Mouse (Mus musculus) forebrain, embryonic 16.5 days (tissue): ENCODE results near the gene Ptpdc1. TPM values are rescaled to one million over a fixed set of nuclear protein-coding genes. Genes with fewer than 3 reads are reported as not detected.

Source experiments
- ATAC-seq: fragments of 200-750 bp; cut with Nextera tagmentation; 2 replicates; pipeline ENCODE4 v1.8.0; 2017; ENCODE audit warnings: mild to moderate bottlenecking, moderate library complexity
- H3K27ac ChIP-seq: fragments of 300-500 bp; sonication (generic); 2 replicates; pipeline ENCODE4 v1.5.1; 2014; ENCODE audit warnings: low read length, control low read depth
- H3K27me3 ChIP-seq: fragments of 300-500 bp; sonication (generic); replicated peaks from 2 replicates; pipeline ENCODE4 v1.6.1; 2014; ENCODE audit warnings: low read length; ENCODE audit not compliant: control insufficient read depth, insufficient read depth
- H3K36me3 ChIP-seq: fragments of 300-500 bp; sonication (generic); 2 replicates; pipeline ENCODE4 v1.6.1; 2014; ENCODE audit not compliant: control insufficient read depth, insufficient read depth
- H3K4me1 ChIP-seq: fragments of 300-500 bp; sonication (generic); replicated peaks from 2 replicates; pipeline ENCODE4 v1.6.1; 2014; ENCODE audit warnings: low read length; ENCODE audit not compliant: control insufficient read depth, insufficient read depth
- H3K4me2 ChIP-seq: fragments of 300-500 bp; sonication (generic); 2 replicates; pipeline ENCODE4 v1.6.1; 2014; ENCODE audit warnings: mild to moderate bottlenecking, low read length, control low read depth
- H3K4me3 ChIP-seq: fragments of 300-500 bp; sonication (generic); replicated peaks from 2 replicates; pipeline ENCODE4 v1.5.1; 2014; ENCODE audit warnings: mild to moderate bottlenecking, low read length, control low read depth
- H3K9ac ChIP-seq: fragments of 300-500 bp; sonication (generic); replicated peaks from 2 replicates; pipeline ENCODE4 v1.6.1; 2014; ENCODE audit warnings: low read depth, low read length, control low read depth
- H3K9me3 ChIP-seq: fragments of 300-500 bp; sonication (generic); 2 replicates; pipeline ENCODE4 v1.6.1; 2016; ENCODE audit warnings: low read length; ENCODE audit not compliant: control insufficient read depth
- WGBS: fragments of 180-500 bp; shearing (Covaris S2); extraction: QIAGEN DNeasy Blood & Tissue Kit; methylation state at CpG from one replicate; pipeline ENCODE4 v1.1.7; 2014; 5-methylcytosine and 5-hydroxymethylcytosine counted together
- polyA plus RNA-seq: library from polyadenylated mRNA; unstranded; fragments of >200 nt; fragmentation: Nextera tagmentation; extraction: Ambion mirVana; gene quantifications from 2 replicates; pipeline ENCODE4 v1.2.1, GENCODE M21; 2015

Ptpdc1 gene
- polyA plus RNA-seq, 1 experiment from 2014 or later, result 16.5 TPM

DNA sequence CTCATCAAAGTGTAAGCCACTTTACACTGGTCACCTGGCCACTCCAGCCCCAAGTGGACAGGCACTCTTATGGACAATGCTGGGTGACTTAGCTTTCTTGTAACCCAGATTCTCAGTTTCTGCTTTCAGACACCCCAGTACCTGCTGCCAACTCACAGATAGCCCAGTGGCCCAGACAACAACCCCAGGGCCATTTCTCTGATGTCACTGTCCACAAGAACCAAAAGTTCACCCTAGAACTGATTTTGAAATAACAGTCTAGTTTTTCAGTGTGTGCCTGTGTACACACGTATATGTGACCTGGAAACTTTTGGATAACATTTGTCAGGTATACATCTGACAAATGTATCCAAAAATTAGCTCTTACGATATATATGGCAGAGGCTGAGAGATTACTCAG is 64.0 kb downstream of the Ptpdc1 start:
- 95% methylated on average over 2 of the region's 2 CpGs for WGBS
- Histone ChIP-seq H3K4me1 (peaks cover 7% of the 10 kb centered on the region), H3K9me3 (no peaks in the 10 kb centered on the region), H3K4me2 (no peak overlapping the region), H3K36me3 (no peaks in the 10 kb centered on the region), H3K27me3 (no peaks in the 10 kb centered on the region), H3K9ac (no peak overlapping the region), H3K27ac (no peak overlapping the region), H3K4me3 (no peak overlapping the region)
- no peak for ATAC-seq

GRCm38 (mm10) chr13:48555976-48556375 is 69.5 kb downstream of the Ptpdc1 start:
- Histone ChIP-seq H3K36me3 (no peaks in the 10 kb centered on the region), H3K4me2 (no peak overlapping the region), H3K27me3 (no peaks in the 10 kb centered on the region), H3K4me1 (peaks cover 21% of the 10 kb centered on the region), H3K9ac (no peak overlapping the region), H3K9me3 (no peaks in the 10 kb centered on the region), H3K27ac (no peak overlapping the region), H3K4me3 (no peak overlapping the region)
- WGBS, result 79% methylated on average over 1 of the region's 1 CpGs
- ATAC-seq, result no peak

- H3K9me3 ChIP-seq, result no peaks in the 10 kb centered on the region
- 93% methylated on average over 1 of the region's 1 CpGs for whole genome bisulfite sequencing
- no peak for ATAC-seq
These were observed 70.9 kb downstream of the Ptpdc1 start for GRCm38 (mm10) chr13:48554552-48554951.

GRCm38 (mm10) chr13:48553511-48553910 is 72.0 kb downstream of the Ptpdc1 start:
- no peak; the same call in 1 of the 2 replicates for ATAC-seq
- no peaks in the 10 kb centered on the region for H3K9me3 ChIP-seq
- H3K9ac ChIP-seq, result no peak overlapping the region
- H3K27me3 ChIP-seq, result no peaks in the 10 kb centered on the region
- peaks cover 21% of the 10 kb centered on the region for H3K4me1 ChIP-seq
- H3K4me2 ChIP-seq, result no peak overlapping the region
- 20% methylated on average over 5 of the region's 5 CpGs for WGBS
- H3K27ac ChIP-seq, result peak overlapping the region; percentile 94
- H3K36me3 ChIP-seq, result no peaks in the 10 kb centered on the region
- no peak overlapping the region for H3K4me3 ChIP-seq

More at GRCm38 (mm10) chr13:48554552-48554951, 70.9 kb downstream of the Ptpdc1 start:
- Histone ChIP-seq H3K36me3 (no peaks in the 10 kb centered on the region), H3K4me1 (peaks cover 21% of the 10 kb centered on the region), H3K4me2 (no peak overlapping the region), H3K27ac (no peak overlapping the region), H3K4me3 (no peak overlapping the region), H3K27me3 (no peaks in the 10 kb centered on the region), H3K9ac (no peak overlapping the region)

DNA sequence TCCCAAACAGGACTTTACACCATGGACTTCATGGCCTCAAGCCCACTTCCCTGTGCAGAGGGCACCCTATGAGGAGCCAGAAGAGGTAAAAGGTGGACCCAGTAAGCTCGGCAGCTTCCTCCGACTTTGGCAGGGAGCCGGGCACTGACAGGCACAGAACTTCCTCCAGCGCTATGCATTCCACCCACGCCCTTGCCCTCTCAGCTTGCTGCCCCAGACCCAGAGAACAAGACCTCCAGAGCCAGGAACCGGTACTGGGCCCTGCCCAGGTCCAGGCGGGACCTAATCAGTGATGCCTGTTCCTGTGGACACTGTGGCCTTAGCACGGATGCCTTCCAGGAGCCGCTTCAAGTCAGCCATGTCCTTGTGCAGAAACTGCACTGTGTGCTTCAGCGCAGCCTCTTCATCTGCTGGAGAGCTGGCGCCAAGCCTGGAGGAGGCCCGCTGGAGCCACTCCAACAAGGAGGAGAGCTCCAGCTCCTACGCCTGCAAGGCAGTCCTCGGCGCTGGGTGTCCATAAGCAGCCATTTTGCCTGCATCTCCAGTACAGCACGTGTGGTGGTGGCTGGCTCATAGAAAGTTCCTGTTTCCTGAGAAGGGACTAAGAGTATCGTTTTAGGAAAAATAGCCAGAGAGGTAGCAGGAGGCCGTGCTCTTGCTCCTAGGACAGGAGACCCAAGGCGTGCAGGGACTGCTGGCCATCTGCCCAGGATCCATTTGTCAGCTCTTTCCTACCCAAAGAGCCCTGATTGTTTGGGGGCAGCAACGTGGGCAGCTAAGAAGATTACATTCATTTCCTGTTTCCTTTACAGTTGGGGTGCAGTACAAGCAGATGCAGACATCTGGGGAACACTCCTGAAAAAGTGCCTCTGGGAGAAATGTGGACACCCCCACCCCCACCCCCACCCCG is 73.0 kb downstream of the Ptpdc1 start:
- Histone ChIP-seq H3K4me2 (peak overlapping the region; percentile 58), H3K9me3 (no peaks in the 10 kb centered on the region), H3K27ac (peak overlapping the region; percentile 94), H3K4me3 (peak overlapping the region; percentile 27), H3K27me3 (no peaks in the 10 kb centered on the region), H3K9ac (peak overlapping the region; percentile 63), H3K4me1 (peaks cover 21% of the 10 kb centered on the region), H3K36me3 (no peaks in the 10 kb centered on the region)
- 26% methylated on average over 21 of the region's 21 CpGs for WGBS
- ATAC-seq, result peak; percentile 94

- no peaks in the 10 kb centered on the region for H3K36me3 ChIP-seq
- 94% methylated on average over 5 of the region's 5 CpGs for WGBS
- no peak overlapping the region for H3K9ac ChIP-seq
- no peak overlapping the region for H3K4me3 ChIP-seq
- H3K27ac ChIP-seq, result no peak overlapping the region
- no peaks in the 10 kb centered on the region for H3K9me3 ChIP-seq
- no peak for ATAC-seq
- peaks cover 29% of the 10 kb centered on the region for H3K4me1 ChIP-seq
- no peaks in the 10 kb centered on the region for H3K27me3 ChIP-seq
- H3K4me2 ChIP-seq, result no peak overlapping the region
These were observed 77.2 kb downstream of the Ptpdc1 start for GRCm38 (mm10) chr13:48548296-48548695.

GRCm38 (mm10) chr13:48547623-48548022 is 77.8 kb downstream of the Ptpdc1 start:
- H3K27ac ChIP-seq, result no peak overlapping the region
- no peak overlapping the region for H3K4me3 ChIP-seq
- WGBS, result 89% methylated on average over 6 of the region's 6 CpGs
- no peak for ATAC-seq
- H3K36me3 ChIP-seq, result no peaks in the 10 kb centered on the region
- H3K27me3 ChIP-seq, result no peaks in the 10 kb centered on the region
- no peaks in the 10 kb centered on the region for H3K9me3 ChIP-seq
- no peak overlapping the region for H3K4me2 ChIP-seq
- H3K4me1 ChIP-seq, result peaks cover 22% of the 10 kb centered on the region
- H3K9ac ChIP-seq, result no peak overlapping the region

DNA sequence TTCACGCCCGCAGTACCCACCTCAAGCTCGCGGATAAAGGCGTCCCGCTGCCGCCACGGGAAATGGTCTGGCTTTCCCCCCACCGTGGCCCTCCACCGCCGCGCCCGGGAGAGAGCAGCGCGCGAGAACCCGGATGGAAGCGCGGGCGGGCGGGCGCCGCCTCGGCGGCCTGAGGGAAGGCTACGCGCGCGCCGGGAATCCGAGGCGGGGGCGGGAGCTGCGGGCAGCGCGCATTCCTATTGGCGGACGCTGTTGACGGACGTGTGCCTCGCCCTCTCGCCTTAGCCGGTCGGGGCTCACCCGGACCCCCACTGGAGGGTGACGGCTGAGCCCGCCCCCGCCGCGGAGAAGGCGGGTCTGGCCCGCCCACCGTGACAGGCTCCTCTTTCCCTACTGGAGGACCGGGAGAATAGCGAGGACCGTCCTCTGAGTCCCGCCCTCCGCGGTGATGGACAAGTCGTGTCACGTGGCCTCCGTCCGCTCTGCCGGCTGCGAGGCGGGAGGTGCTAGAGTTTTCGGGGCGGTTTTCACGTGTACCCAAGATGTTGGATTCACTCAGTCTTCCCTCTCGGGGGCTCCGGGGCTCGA is 79.0 kb downstream of the Ptpdc1 start:
- Histone ChIP-seq H3K4me2 (peak overlapping the region; percentile 56), H3K9me3 (no peaks in the 10 kb centered on the region), H3K9ac (peak overlapping the region; percentile 98), H3K36me3 (no peaks in the 10 kb centered on the region), H3K4me1 (peaks cover 15% of the 10 kb centered on the region), H3K27ac (peak overlapping the region; percentile 100), H3K27me3 (no peaks in the 10 kb centered on the region), H3K4me3 (peak overlapping the region; percentile 96)
- peak; percentile 98 for ATAC-seq
- WGBS, result under 1% methylated on average over 68 of the region's 72 CpGs

- WGBS, result under 1% methylated on average over 63 of the region's 72 CpGs
- Histone ChIP-seq H3K4me3 (peak overlapping the region; percentile 96), H3K4me2 (peak overlapping the region; percentile 71), H3K27me3 (no peaks in the 10 kb centered on the region), H3K9me3 (no peaks in the 10 kb centered on the region), H3K9ac (peak overlapping the region; percentile 98), H3K4me1 (peaks cover 20% of the 10 kb centered on the region), H3K27ac (peak overlapping the region; percentile 100), H3K36me3 (no peaks in the 10 kb centered on the region)
- peak; percentile 82 for ATAC-seq
These were observed 79.8 kb downstream of the Ptpdc1 start for GRCm38 (mm10) chr13:48545476-48546281.
